Mouse (Mus musculus): ENCODE data around the gene Il6st.

DNA sequence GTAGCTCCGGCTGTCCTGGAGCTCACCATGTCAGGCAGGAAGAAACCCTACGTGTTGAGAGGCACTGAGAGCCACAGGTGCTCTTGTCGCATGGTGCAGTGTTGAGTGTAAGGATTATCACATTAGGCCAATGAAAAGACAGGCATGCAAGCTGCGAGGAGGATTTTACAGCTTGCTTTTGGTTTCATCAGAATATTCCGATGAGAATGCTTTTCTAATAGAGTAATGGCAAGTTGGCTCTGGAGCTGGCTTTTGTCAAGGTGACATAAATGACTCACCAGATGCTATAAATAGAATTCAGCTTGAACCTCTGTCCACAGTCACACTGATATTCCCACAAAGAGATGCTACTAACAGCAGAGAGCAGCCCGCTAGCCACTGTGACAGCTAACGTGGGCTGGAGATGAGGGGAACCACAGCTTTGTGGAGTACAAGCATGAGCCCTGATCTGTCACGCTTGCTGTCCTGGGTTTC, 38.7 kb upstream of the Il6st start:
- TF ChIP-seq CTCF (IDR thresholded peaks at IDR 0.05; ENCODE audit: extremely low read depth, insufficient read length, insufficient replicate concordance, low read depth, low read length), result no peak
- no peak for TF ChIP-seq POLR2A (IDR thresholded peaks at IDR 0.05; ENCODE audit: low read depth, low read length)
